9 mouse cellular contexts compared by ENCODE assay signal in genomic region chr1:165114460-165115175, GRCm38 (mm10). TPM values are rescaled to one million over a fixed set of nuclear protein-coding genes. Genes with fewer than 3 reads are reported as not detected.
DNase-seq lines count a peak whose midpoint lies in the region; ATAC-seq and TF ChIP-seq lines count a peak whose summit lies in the region.
"Had no signal": no experiment of that assay in that cellular context is flagged by ENCODE, and none has a peak within 500 bp of the region (broad histone marks: within the 10 kb centered on the region; RNA-seq: fewer than 3 reads in every experiment).

No protein-coding gene starts in this region.

- 29% methylated on average over 17 of the region's 17 CpGs for WGBS in spleen, adult 2 months
- 36% methylated on average over 17 of the region's 17 CpGs for WGBS in embryonic facial prominence, embryonic 15.5 days
- WGBS in hindbrain, embryonic 13.5 days, result 45% methylated on average over 17 of the region's 17 CpGs

- H3K27me3 ChIP-seq in spleen, adult 2 months (ENCODE audit: control insufficient read depth, insufficient read depth, low read length), result no peaks in the 10 kb centered on the region
- H3K27me3 ChIP-seq in embryonic facial prominence, embryonic 15.5 days, result no peaks in the 10 kb centered on the region
- no peaks in the 10 kb centered on the region for H3K27me3 ChIP-seq in hindbrain, embryonic 13.5 days
- H3K27me3 ChIP-seq: neural tube, embryonic 12.5 days had no signal

- no peaks in the 10 kb centered on the region for H3K9me3 ChIP-seq in embryonic facial prominence, embryonic 15.5 days (replicated peaks)
- H3K9me3 ChIP-seq in hindbrain, embryonic 13.5 days, result no peaks in the 10 kb centered on the region
- H3K9me3 ChIP-seq: neural tube, embryonic 12.5 days had no signal

- no peak for ATAC-seq in embryonic facial prominence, embryonic 15.5 days (ENCODE audit: insufficient number of reproducible peaks, low FRiP score, low TSS enrichment, low read depth)
- ATAC-seq in hindbrain, embryonic 13.5 days (ENCODE audit: low FRiP score), result no peak

- no peak overlapping the region for H3K27ac ChIP-seq in spleen, adult 2 months (ENCODE audit: insufficient read depth, low read length)
- H3K27ac ChIP-seq in embryonic facial prominence, embryonic 15.5 days (replicated peaks), result no peak overlapping the region
- peak overlapping the region; percentile 41; the same call in 1 of the 2 replicates for H3K27ac ChIP-seq in hindbrain, embryonic 13.5 days
- H3K27ac ChIP-seq: neural tube, embryonic 12.5 days had no signal

- no peaks in the 10 kb centered on the region; the same call in 1 of the 2 replicates for H3K4me1 ChIP-seq in spleen, adult 2 months (ENCODE audit: control insufficient read depth, insufficient read depth, insufficient read length)
- H3K4me1 ChIP-seq in embryonic facial prominence, embryonic 15.5 days, result peaks cover 7% of the 10 kb centered on the region
- peaks cover 25% of the 10 kb centered on the region for H3K4me1 ChIP-seq in hindbrain, embryonic 13.5 days (replicated peaks)

- 0 out of 2 replicates have a peak overlapping the region, but pooled peaks have one; percentile 19 for H3K4me2 ChIP-seq in embryonic facial prominence, embryonic 15.5 days (replicated peaks)
- H3K4me2 ChIP-seq in hindbrain, embryonic 13.5 days, result no peak overlapping the region
- H3K4me2 ChIP-seq: neural tube, embryonic 12.5 days had no signal

- TF ChIP-seq POLR2A in spleen, adult 2 months (IDR thresholded peaks at IDR 0.05; ENCODE audit: low read depth, low read length), result no peak

- 0 out of 2 replicates have a peak, but pooled peaks have one; percentile 0 for TF ChIP-seq CTCF in spleen, adult 2 months (IDR thresholded peaks at IDR 0.05; ENCODE audit: extremely low read depth, insufficient read depth, insufficient read length, insufficient replicate concordance)

- no peaks in the 10 kb centered on the region for H3K36me3 ChIP-seq in spleen, adult 2 months (ENCODE audit: control insufficient read depth, insufficient read depth, low read length)
- H3K36me3 ChIP-seq in embryonic facial prominence, embryonic 15.5 days, result no peaks in the 10 kb centered on the region
- no peaks in the 10 kb centered on the region for H3K36me3 ChIP-seq in hindbrain, embryonic 13.5 days
- H3K36me3 ChIP-seq: neural tube, embryonic 12.5 days had no signal

- no peak for DNase-seq in spleen, adult 2 months (ENCODE audit: low read depth in 1 of 2, low spot score in 2 of 2)
- no peak for DNase-seq in spleen, postnatal 14 days (ENCODE audit: low spot score in 2 of 2)
- DNase-seq in lung, postnatal 14 days, result peak; percentile 23
- DNase-seq in thymus, postnatal 25 days, result peak; percentile 27
- DNase-seq in ovary, postnatal 36 days (ENCODE audit: low spot score), result no peak
- no peak for DNase-seq in layer of hippocampus, postnatal 36 days

- no peak overlapping the region for H3K4me3 ChIP-seq in spleen, adult 2 months (ENCODE audit: extremely low read depth, insufficient read depth, insufficient read length)
- H3K4me3 ChIP-seq in embryonic facial prominence, embryonic 15.5 days (replicated peaks), result no peak overlapping the region
- H3K4me3 ChIP-seq in hindbrain, embryonic 13.5 days, result no peak overlapping the region
- H3K4me3 ChIP-seq: neural tube, embryonic 12.5 days had no signal

- H3K9ac ChIP-seq in embryonic facial prominence, embryonic 15.5 days, result no peak overlapping the region
- H3K9ac ChIP-seq in hindbrain, embryonic 13.5 days, result no peak overlapping the region
- H3K9ac ChIP-seq: neural tube, embryonic 12.5 days had no signal

RNA-seq across cellular contexts. Expression of gene Tbx19, which starts 46.0 kb away (rescaled TPM):
- 0.15 and 0.16 TPM in 2 replicates for polyA plus RNA-seq in spleen, adult 2 months (2012; rRNA removed)
- polyA plus RNA-seq in embryonic facial prominence, embryonic 15.5 days (2015; fragmentation: Nextera tagmentation; extraction: Ambion mirVana), result not detected in 2 replicates
- not detected in 2 replicates for polyA plus RNA-seq in hindbrain, embryonic 13.5 days (2015; fragmentation: Nextera tagmentation; extraction: Ambion mirVana)
- total RNA-seq in layer of hippocampus, postnatal 36 days (2021), result not detected
- polyA plus RNA-seq: neural tube, embryonic 12.5 days had no signal

Comparison
In these comparisons a context has a peak if more than half of its experiments do, and no peak if none do; other contexts are left out.
1. DNase-seq: peak in lung, postnatal 14 days (single experiment) and thymus, postnatal 25 days (single experiment); none in spleen, adult 2 months (0 of 2), spleen, postnatal 14 days (0 of 2), ovary, postnatal 36 days (single experiment) and layer of hippocampus, postnatal 36 days (0 of 2).